Mouse (Mus musculus): Measurements from ENCODE around the gene Sh3bgrl3. TPM values are rescaled to one million over a fixed set of nuclear protein-coding genes. Genes with fewer than 3 reads are reported as not detected.
A peak's percentile ranks its signal among the peaks of the same experiment; 100 is the strongest.

The Sh3bgrl3 gene
- polyA plus RNA-seq, 1 experiment from 2014 or later, result 522 TPM

- TF ChIP-seq CTCF (IDR thresholded peaks at IDR 0.05; ENCODE audit: low read depth), result no peak
- peaks cover 23% of the 10 kb centered on the region for H3K36me3 ChIP-seq (ENCODE audit: control insufficient read depth, insufficient read depth)
- no peaks in the 10 kb centered on the region for H3K4me1 ChIP-seq (replicated peaks; ENCODE audit: control insufficient read depth, insufficient read depth, low read length)
- 92% methylated on average over 4 of the region's 4 CpGs for WGBS
- ATAC-seq, result no peak
- no peaks in the 10 kb centered on the region for H3K27me3 ChIP-seq (replicated peaks; ENCODE audit: control insufficient read depth, insufficient read depth, low read length)
- H3K27ac ChIP-seq (ENCODE audit: low read depth, low read length), result no peak overlapping the region
- H3K4me3 ChIP-seq (ENCODE audit: low read depth, low read length), result no peak overlapping the region
- H3K9ac ChIP-seq (ENCODE audit: low read depth, low read length), result no peak overlapping the region
- no peak overlapping the region for H3K4me2 ChIP-seq (replicated peaks; ENCODE audit: low read depth)
- no peaks in the 10 kb centered on the region for H3K9me3 ChIP-seq (ENCODE audit: control insufficient read depth)
These were observed 47.9 kb downstream of the Sh3bgrl3 start for GRCm38 (mm10) chr4:134080674-134081073.

GRCm38 (mm10) chr4:134078694-134079093 lies 49.9 kb downstream of the Sh3bgrl3 start:
- no peaks in the 10 kb centered on the region for H3K27me3 ChIP-seq (replicated peaks; ENCODE audit: control insufficient read depth, insufficient read depth, low read length)
- peak; percentile 84 for TF ChIP-seq CTCF (IDR thresholded peaks at IDR 0.05; ENCODE audit: low read depth)
- no peak overlapping the region for H3K9ac ChIP-seq (ENCODE audit: low read depth, low read length)
- H3K4me3 ChIP-seq (ENCODE audit: low read depth, low read length), result no peak overlapping the region
- 30% methylated on average over 3 of the region's 3 CpGs for WGBS
- H3K9me3 ChIP-seq (ENCODE audit: control insufficient read depth), result no peaks in the 10 kb centered on the region
- no peak overlapping the region for H3K4me2 ChIP-seq (replicated peaks; ENCODE audit: low read depth)
- H3K27ac ChIP-seq (ENCODE audit: low read depth, low read length), result no peak overlapping the region
- H3K36me3 ChIP-seq (ENCODE audit: control insufficient read depth, insufficient read depth), result peaks cover 21% of the 10 kb centered on the region; the same call in 1 of the 2 replicates
- peak; percentile 23; the same call in 1 of the 2 replicates for ATAC-seq
- no peaks in the 10 kb centered on the region for H3K4me1 ChIP-seq (replicated peaks; ENCODE audit: control insufficient read depth, insufficient read depth, low read length)

Other genes starting within 250 kb of the Sh3bgrl3 start
- 86.2 and 88.8 TPM in 2 replicates for gene Rps6ka1, start 241.0 kb downstream of the Sh3bgrl3 start, polyA plus RNA-seq (2015; fragmentation: Nextera tagmentation; extraction: Ambion mirVana)
- 605 and 661 TPM in 2 replicates for gene Hmgn2, start 160.1 kb downstream of the Sh3bgrl3 start, polyA plus RNA-seq (2015; fragmentation: Nextera tagmentation; extraction: Ambion mirVana)
- gene Dhdds, start 127.9 kb downstream of the Sh3bgrl3 start, polyA plus RNA-seq (2015; fragmentation: Nextera tagmentation; extraction: Ambion mirVana), result 26.1 TPM in 2 replicates
- gene Lin28a, start 109.9 kb downstream of the Sh3bgrl3 start, polyA plus RNA-seq (2015; fragmentation: Nextera tagmentation; extraction: Ambion mirVana), result not detected in 2 replicates
- gene Zfp683, start 75.0 kb downstream of the Sh3bgrl3 start, polyA plus RNA-seq (2015; fragmentation: Nextera tagmentation; extraction: Ambion mirVana), result not detected in 2 replicates
- 17.9 and 22.5 TPM in 2 replicates for gene Crybg2, start 68.0 kb downstream of the Sh3bgrl3 start, polyA plus RNA-seq (2015; fragmentation: Nextera tagmentation; extraction: Ambion mirVana)
- gene Cd52, start 33.7 kb downstream of the Sh3bgrl3 start, polyA plus RNA-seq (2015; fragmentation: Nextera tagmentation; extraction: Ambion mirVana), result 28.7 and 31.2 TPM in 2 replicates
- 0.88 and 1.5 TPM in 2 replicates for gene Ubxn11, start 26.2 kb downstream of the Sh3bgrl3 start, polyA plus RNA-seq (2015; fragmentation: Nextera tagmentation; extraction: Ambion mirVana)
- gene Cep85, start 58.3 kb upstream of the Sh3bgrl3 start, polyA plus RNA-seq (2015; fragmentation: Nextera tagmentation; extraction: Ambion mirVana), result 85.9 and 91.1 TPM in 2 replicates
- not detected in 2 replicates for gene Gm7534, start 74.2 kb upstream of the Sh3bgrl3 start, polyA plus RNA-seq (2015; fragmentation: Nextera tagmentation; extraction: Ambion mirVana)
- gene Catsper4, start 98.6 kb upstream of the Sh3bgrl3 start, polyA plus RNA-seq (2015; fragmentation: Nextera tagmentation; extraction: Ambion mirVana), result 0.60 and 0.81 TPM in 2 replicates
- gene Cnksr1, start 109.6 kb upstream of the Sh3bgrl3 start, polyA plus RNA-seq (2015; fragmentation: Nextera tagmentation; extraction: Ambion mirVana), result 13.8 and 15.5 TPM in 2 replicates
- gene E130218I03Rik, start 114.9 kb upstream of the Sh3bgrl3 start, polyA plus RNA-seq (2015; fragmentation: Nextera tagmentation; extraction: Ambion mirVana), result 0.39 and 0.46 TPM in 2 replicates
- 9.4 and 10.5 TPM in 2 replicates for gene Zfp593, start 116.8 kb upstream of the Sh3bgrl3 start, polyA plus RNA-seq (2015; fragmentation: Nextera tagmentation; extraction: Ambion mirVana)
- not detected in 2 replicates for gene Gm30191, start 118.1 kb upstream of the Sh3bgrl3 start, polyA plus RNA-seq (2015; fragmentation: Nextera tagmentation; extraction: Ambion mirVana)
- gene Grrp1, start 125.3 kb upstream of the Sh3bgrl3 start, polyA plus RNA-seq (2015; fragmentation: Nextera tagmentation; extraction: Ambion mirVana), result 6.8 and 7.6 TPM in 2 replicates
- gene Pdik1l, start 159.1 kb upstream of the Sh3bgrl3 start, polyA plus RNA-seq (2015; fragmentation: Nextera tagmentation; extraction: Ambion mirVana), result 9.2 and 9.6 TPM in 2 replicates
- gene Trim63, start 186.3 kb upstream of the Sh3bgrl3 start, polyA plus RNA-seq (2015; fragmentation: Nextera tagmentation; extraction: Ambion mirVana), result 1.4 and 1.7 TPM in 2 replicates
- 15.4 and 39.1 TPM in 2 replicates for gene Slc30a2, start 214.4 kb upstream of the Sh3bgrl3 start, polyA plus RNA-seq (2015; fragmentation: Nextera tagmentation; extraction: Ambion mirVana)

Measured in intestine, postnatal 0 days (tissue).